Mouse (Mus musculus) lung, embryonic 16.5 days (tissue): Measurements from ENCODE around the gene Cbr2. TPM values are rescaled to one million over a fixed set of nuclear protein-coding genes. Genes with fewer than 3 reads are reported as not detected.

ENCODE experiments used
- ATAC-seq: fragments of 200-750 bp; cut with Nextera tagmentation; 2 replicates; pipeline ENCODE4 v1.8.0; 2017; ENCODE audit warnings: low read depth, mild to moderate bottlenecking, moderate library complexity
- H3K27ac ChIP-seq: fragments of 300-500 bp; sonication (generic); 2 replicates; pipeline ENCODE4 v1.5.1; 2014; ENCODE audit warnings: mild to moderate bottlenecking, control low read depth, low read length
- H3K27me3 ChIP-seq: fragments of 300-500 bp; sonication (generic); 2 replicates; pipeline ENCODE4 v1.6.1; 2014; ENCODE audit warnings: low read depth, low read length, mixed read lengths; ENCODE audit not compliant: control insufficient read depth, insufficient read depth
- H3K36me3 ChIP-seq: fragments of 300-500 bp; sonication (generic); 2 replicates; pipeline ENCODE4 v1.6.1; 2014; ENCODE audit warnings: low read length; ENCODE audit not compliant: control insufficient read depth, insufficient read depth
- H3K4me1 ChIP-seq: fragments of 300-500 bp; sonication (generic); replicated peaks from 2 replicates; pipeline ENCODE4 v1.6.1; 2014; ENCODE audit warnings: low read length, mixed read lengths; ENCODE audit not compliant: control insufficient read depth, insufficient read depth
- H3K4me2 ChIP-seq: fragments of 300-500 bp; sonication (generic); 2 replicates; pipeline ENCODE4 v1.6.1; 2014; ENCODE audit warnings: low read depth, low read length, control low read depth
- H3K4me3 ChIP-seq: fragments of 300-500 bp; sonication (generic); 2 replicates; pipeline ENCODE4 v1.5.1; 2014; ENCODE audit warnings: mild to moderate bottlenecking, low read length, control low read depth
- H3K9ac ChIP-seq: fragments of 300-500 bp; sonication (generic); 2 replicates; pipeline ENCODE4 v1.6.1; 2014; ENCODE audit warnings: low read length, control low read depth
- H3K9me3 ChIP-seq: fragments of 300-500 bp; sonication (generic); 2 replicates; pipeline ENCODE4 v1.6.1; 2016; ENCODE audit warnings: low read length; ENCODE audit not compliant: control insufficient read depth
- WGBS: fragments of 180-500 bp; shearing (Covaris S2); extraction: QIAGEN DNeasy Blood & Tissue Kit; methylation state at CpG from one replicate; pipeline ENCODE4 v1.1.7; 2014; 5-methylcytosine and 5-hydroxymethylcytosine counted together
- polyA plus RNA-seq: library from polyadenylated mRNA; unstranded; fragments of >200 nt; fragmentation: Nextera tagmentation; extraction: Ambion mirVana; gene quantifications from 2 replicates; pipeline ENCODE4 v1.2.1, GENCODE M21; 2015

Cbr2 gene
- polyA plus RNA-seq, 1 experiment from 2014 or later, result 194 TPM

DNA sequence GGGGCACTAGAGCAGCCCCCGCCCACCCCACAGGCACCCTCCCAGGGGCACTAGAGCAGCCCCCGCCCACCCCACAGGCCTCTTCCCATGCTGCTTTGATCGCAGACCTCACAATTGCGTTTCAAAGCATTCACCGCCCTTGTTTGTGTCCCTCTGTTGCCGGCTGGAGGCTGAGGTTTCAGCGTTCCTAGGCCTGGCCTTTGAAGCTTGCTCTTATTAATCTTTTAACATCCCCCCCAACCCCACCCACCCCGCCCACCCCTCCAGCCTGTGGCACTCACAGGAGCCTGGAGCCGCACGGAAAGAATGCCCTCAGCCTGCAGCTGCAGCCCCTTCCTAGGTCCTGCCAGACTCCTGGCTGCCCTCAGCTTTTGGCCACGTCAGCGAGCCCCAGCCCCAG, 24.7 kb downstream of the Cbr2 start:
- no peak overlapping the region for H3K9ac ChIP-seq
- H3K4me1 ChIP-seq, result peaks cover 32% of the 10 kb centered on the region
- H3K27me3 ChIP-seq, result no peaks in the 10 kb centered on the region
- no peak for ATAC-seq
- no peak overlapping the region for H3K27ac ChIP-seq
- WGBS, result 18% methylated on average over 11 of the region's 12 CpGs
- H3K4me3 ChIP-seq, result no peak overlapping the region
- no peak overlapping the region for H3K4me2 ChIP-seq
- no peaks in the 10 kb centered on the region for H3K9me3 ChIP-seq
- H3K36me3 ChIP-seq, result peaks cover 2% of the 10 kb centered on the region; the same call in 1 of the 2 replicates

DNA sequence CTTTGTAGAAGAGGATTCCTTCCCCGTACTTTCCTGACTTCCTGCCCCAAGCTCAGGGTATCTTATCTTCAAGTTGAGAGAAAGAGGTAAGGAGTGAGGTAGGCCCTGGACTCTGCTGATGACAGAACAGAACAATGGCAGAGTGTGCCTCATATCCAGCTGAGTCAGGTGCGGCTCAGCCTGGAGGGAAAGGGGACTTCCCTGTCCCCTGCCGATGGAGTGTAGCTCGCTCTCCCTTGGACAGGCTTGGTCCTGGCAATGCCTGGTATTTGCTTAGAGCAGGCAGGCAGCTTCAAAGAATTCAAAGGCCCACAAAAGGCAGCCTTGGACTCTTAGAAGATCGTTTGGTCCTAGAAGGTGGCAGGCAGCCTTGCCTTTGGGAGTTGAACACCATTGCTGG, 25.8 kb downstream of the Cbr2 start:
- peaks cover 7% of the 10 kb centered on the region; the same call in 1 of the 2 replicates for H3K36me3 ChIP-seq
- no peak overlapping the region for H3K4me2 ChIP-seq
- no peak overlapping the region for H3K4me3 ChIP-seq
- H3K9ac ChIP-seq, result no peak overlapping the region
- H3K27me3 ChIP-seq, result no peaks in the 10 kb centered on the region
- H3K27ac ChIP-seq, result 0 out of 2 replicates have a peak overlapping the region, but pooled peaks have one; percentile 16
- no peak for ATAC-seq
- H3K4me1 ChIP-seq, result peaks cover 32% of the 10 kb centered on the region
- H3K9me3 ChIP-seq, result no peaks in the 10 kb centered on the region
- 44% methylated on average over 5 of the region's 5 CpGs for WGBS

DNA sequence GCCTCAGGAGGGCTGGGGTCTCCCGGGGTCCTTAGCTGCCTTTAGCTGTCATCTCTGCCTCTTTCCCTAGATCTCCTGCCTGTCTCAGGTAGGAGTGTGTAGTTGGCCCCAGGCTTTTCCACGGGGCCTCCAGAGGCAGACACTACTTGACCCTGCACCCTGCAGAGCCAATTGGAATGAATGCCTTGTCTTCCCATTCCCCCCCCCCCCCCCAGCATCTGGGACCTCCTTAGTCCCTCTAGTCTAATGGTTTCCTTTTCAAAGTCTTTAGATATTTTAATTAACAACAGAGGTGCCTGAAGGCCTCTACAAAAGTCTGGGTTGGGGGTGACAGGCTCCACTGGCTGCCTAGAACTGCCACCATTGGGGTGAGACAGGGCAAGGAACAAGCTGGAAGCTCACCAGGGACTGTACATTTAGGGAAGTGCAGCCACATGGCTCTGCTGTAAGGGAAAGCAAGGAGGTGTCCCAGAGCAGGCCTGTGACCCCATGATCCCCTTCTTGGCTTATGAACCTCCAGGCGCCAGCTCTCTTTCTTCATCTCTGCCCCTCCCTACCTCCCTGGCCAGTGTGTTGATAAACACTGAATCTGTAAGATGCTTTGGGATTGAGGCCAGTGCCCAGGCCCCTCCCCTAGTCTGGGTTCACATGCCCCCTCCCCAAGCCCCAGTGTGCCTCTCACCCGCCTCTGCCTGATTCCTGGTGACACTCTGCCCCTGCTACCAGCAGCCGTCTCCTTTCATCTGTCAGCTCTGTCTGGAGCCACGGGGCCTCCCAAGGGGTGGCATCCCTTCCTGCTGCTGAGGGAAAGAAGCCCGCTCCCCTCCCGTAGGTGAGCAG, 27.2 kb downstream of the Cbr2 start:
- H3K9me3 ChIP-seq, result no peaks in the 10 kb centered on the region
- 34% methylated on average over 8 of the region's 8 CpGs for WGBS
- H3K27ac ChIP-seq, result peak overlapping the region; percentile 63
- H3K4me3 ChIP-seq, result no peak overlapping the region
- H3K4me2 ChIP-seq, result no peak overlapping the region
- H3K27me3 ChIP-seq, result no peaks in the 10 kb centered on the region
- peak overlapping the region; percentile 36; the same call in 1 of the 2 replicates for H3K9ac ChIP-seq
- peaks cover 7% of the 10 kb centered on the region; the same call in 1 of the 2 replicates for H3K36me3 ChIP-seq
- peaks cover 32% of the 10 kb centered on the region for H3K4me1 ChIP-seq
- ATAC-seq, result peak; percentile 65

DNA sequence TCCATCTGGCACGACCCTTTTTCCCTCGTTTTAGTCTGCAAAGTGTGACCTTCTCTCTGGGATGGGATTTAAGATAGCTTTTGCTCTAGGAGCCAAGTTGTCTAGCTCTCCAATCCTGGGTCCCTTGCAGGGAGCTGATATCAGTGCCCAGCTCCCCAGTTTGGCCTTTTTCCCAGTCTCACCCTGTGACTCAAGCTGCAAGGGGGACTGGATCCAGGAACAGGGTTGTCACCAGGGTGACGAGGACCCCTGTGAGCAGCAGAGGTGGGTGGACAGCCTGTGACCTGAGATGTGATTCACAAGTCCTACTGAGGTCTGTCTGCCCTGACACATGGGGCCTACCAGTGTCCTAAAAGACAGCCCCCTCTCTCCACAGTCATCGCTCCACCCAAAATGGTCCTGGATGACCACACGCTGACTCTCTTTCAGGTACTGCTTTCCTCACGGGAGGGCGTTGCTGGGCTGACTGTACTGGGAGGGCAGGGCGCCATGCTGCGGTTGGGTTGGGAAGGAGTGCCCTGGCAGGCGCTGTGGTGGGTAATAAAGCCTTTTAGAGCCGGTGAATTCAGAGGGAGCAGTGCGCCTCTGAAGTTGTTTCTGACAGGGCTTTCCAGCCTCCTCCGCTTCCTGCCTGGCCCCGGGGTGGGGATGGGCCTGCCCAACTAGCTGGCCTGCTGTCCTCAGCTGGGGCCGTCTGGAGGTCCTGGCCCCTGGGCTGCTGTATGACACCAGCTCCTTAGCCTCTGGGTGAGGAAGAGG, 28.0 kb downstream of the Cbr2 start:
- peak overlapping the region; percentile 36; the same call in 1 of the 2 replicates for H3K9ac ChIP-seq
- peaks cover 32% of the 10 kb centered on the region for H3K4me1 ChIP-seq
- H3K4me2 ChIP-seq, result no peak overlapping the region
- 46% methylated on average over 15 of the region's 15 CpGs for WGBS
- ATAC-seq, result peak; percentile 15; the same call in 1 of the 2 replicates
- H3K27ac ChIP-seq, result peak overlapping the region; percentile 63
- no peaks in the 10 kb centered on the region for H3K27me3 ChIP-seq
- no peaks in the 10 kb centered on the region for H3K9me3 ChIP-seq
- H3K36me3 ChIP-seq, result peaks cover 7% of the 10 kb centered on the region; the same call in 1 of the 2 replicates
- no peak overlapping the region for H3K4me3 ChIP-seq

DNA sequence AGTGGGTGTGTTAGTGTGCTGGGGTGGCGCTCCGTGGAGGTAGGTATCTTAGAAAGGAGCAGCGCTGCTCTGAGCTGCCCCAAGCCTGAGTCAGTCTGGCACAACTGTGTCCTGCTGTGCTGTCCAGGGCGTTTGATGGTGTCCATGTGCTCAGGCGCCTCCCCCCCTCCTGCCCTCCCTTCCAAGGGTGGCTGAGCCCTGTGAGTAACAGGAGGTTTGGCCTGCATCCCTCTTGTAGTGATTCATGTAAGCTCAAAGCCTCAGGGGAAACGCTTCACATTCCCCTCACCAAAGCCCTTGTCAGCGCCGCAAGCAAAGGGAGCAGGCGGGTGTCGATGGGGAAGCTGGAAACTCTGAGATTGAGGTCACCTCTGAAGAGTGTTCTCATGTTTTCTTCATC, 34.2 kb downstream of the Cbr2 start:
- WGBS, result 57% methylated on average over 10 of the region's 10 CpGs
- Histone ChIP-seq H3K4me2 (no peak overlapping the region), H3K27me3 (no peaks in the 10 kb centered on the region), H3K4me1 (peaks cover 7% of the 10 kb centered on the region), H3K4me3 (no peak overlapping the region), H3K9me3 (no peaks in the 10 kb centered on the region), H3K36me3 (peaks cover 11% of the 10 kb centered on the region; the same call in 1 of the 2 replicates), H3K9ac (no peak overlapping the region), H3K27ac (peak overlapping the region; percentile 62; the same call in 1 of the 2 replicates)
- peak; percentile 55 for ATAC-seq

DNA sequence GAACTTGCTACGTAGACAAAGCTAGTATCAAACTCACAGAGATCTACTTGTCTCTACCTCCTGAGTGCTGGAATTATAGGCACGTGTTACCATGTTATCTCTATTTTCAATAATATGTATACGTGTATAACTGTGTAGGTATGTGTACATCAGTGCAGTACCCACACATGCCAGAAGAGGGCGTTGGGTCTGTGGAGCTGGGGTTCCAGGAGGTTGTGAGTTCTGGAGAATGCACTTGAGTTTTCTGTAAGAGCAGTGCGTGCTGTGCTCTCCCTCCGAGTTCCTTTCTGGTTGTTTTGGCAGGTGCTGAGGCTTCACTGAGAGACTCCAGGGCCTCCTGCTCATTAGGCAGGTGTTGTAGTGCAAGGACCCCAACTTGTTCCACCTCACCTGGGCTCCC, 35.3 kb downstream of the Cbr2 start:
- no peak for ATAC-seq
- no peak overlapping the region for H3K9ac ChIP-seq
- no peak overlapping the region for H3K4me2 ChIP-seq
- H3K4me1 ChIP-seq, result peaks cover 7% of the 10 kb centered on the region
- 82% methylated on average over 6 of the region's 6 CpGs for WGBS
- no peaks in the 10 kb centered on the region for H3K9me3 ChIP-seq
- no peaks in the 10 kb centered on the region for H3K27me3 ChIP-seq
- H3K27ac ChIP-seq, result no peak overlapping the region
- H3K36me3 ChIP-seq, result peaks cover 6% of the 10 kb centered on the region; the same call in 1 of the 2 replicates
- H3K4me3 ChIP-seq, result no peak overlapping the region

DNA sequence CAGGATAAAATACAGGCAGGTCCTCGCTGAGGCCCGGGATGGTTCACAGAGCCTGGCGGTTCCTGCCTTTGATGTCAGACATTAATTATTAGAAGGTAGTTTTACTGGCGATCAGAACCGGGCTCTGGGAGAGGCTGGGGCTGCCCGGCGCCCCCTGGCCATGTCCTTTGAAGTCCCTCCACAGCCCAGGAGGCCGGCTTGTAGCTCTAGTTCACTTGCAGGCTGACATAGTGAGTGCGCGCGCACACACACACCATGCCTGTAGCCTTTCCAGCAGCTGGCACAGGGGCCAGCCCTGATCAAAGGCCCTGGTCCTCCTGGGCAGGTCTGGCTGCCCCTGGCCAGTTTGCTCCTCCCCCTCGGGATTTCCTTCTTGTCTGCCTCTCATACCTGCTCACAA, 36.3 kb downstream of the Cbr2 start:
- H3K4me1 ChIP-seq, result peaks cover 7% of the 10 kb centered on the region
- peaks cover 4% of the 10 kb centered on the region; the same call in 1 of the 2 replicates for H3K36me3 ChIP-seq
- no peak overlapping the region for H3K4me2 ChIP-seq
- H3K27me3 ChIP-seq, result no peaks in the 10 kb centered on the region
- no peak overlapping the region for H3K9ac ChIP-seq
- peak; percentile 17; the same call in 1 of the 2 replicates for ATAC-seq
- H3K27ac ChIP-seq, result peak overlapping the region; percentile 34
- H3K4me3 ChIP-seq, result no peak overlapping the region
- 36% methylated on average over 12 of the region's 12 CpGs for WGBS
- no peaks in the 10 kb centered on the region for H3K9me3 ChIP-seq

DNA sequence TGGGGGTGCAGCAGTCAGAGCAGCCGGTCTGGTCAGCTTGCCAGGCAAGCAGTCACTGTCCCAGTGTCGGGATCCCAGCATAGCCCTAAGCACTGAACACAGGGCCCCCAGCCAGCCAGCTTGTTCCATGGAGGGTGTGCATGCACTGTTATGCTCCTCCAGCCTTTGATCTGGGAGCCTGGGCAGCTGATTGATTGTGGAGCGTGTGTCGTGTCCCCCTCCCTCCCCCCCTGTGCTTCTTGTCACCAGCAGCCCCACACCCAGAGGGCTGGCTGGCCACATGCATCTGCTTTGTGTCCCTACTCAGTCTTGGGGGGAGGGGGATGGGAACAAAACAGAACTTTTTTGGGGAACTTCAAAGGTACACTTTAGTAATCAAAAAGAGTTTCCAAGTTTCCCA, 36.7 kb downstream of the Cbr2 start:
- Histone ChIP-seq H3K4me1 (peaks cover 7% of the 10 kb centered on the region), H3K27ac (peak overlapping the region; percentile 28), H3K9ac (no peak overlapping the region), H3K27me3 (no peaks in the 10 kb centered on the region), H3K4me2 (no peak overlapping the region), H3K36me3 (peaks cover 4% of the 10 kb centered on the region; the same call in 1 of the 2 replicates), H3K4me3 (no peak overlapping the region), H3K9me3 (no peaks in the 10 kb centered on the region)
- WGBS, result 21% methylated on average over 4 of the region's 4 CpGs
- ATAC-seq, result peak; percentile 83

DNA sequence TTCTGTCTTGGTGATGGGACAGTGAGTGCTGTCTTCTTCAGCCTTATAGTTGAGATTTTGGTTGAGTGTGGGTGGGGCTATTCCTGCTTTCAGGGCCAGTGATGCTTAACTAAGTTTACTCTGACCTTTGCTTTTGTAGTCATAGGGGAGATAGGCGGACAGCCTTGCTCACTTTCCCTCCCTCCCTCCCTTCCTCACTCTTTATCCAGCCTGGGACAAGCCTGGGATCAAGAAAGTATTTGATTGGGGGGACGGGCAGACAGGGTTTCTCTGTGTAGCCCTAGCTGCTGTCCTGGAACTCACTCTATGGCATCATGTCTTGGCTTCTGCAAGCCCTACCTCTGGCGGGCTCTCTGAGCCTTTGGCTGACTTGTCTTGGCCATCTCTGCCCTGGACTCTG, 38.5 kb downstream of the Cbr2 start:
- Histone ChIP-seq H3K27me3 (no peaks in the 10 kb centered on the region), H3K4me1 (peaks cover 7% of the 10 kb centered on the region), H3K36me3 (peaks cover 13% of the 10 kb centered on the region), H3K27ac (no peak overlapping the region), H3K4me2 (no peak overlapping the region), H3K9me3 (no peaks in the 10 kb centered on the region), H3K9ac (no peak overlapping the region), H3K4me3 (no peak overlapping the region)
- 76% methylated on average over 3 of the region's 3 CpGs for WGBS
- ATAC-seq, result no peak
